Mouse (Mus musculus): ENCODE measurements around the gene Arhgap5. TPM values are rescaled to one million over a fixed set of nuclear protein-coding genes. Genes with fewer than 3 reads are reported as not detected.
A peak's percentile ranks its signal among the peaks of the same experiment; 100 is the strongest.

Gene Arhgap5
- polyA plus RNA-seq, 1 experiment from 2014 or later, result 58.0 TPM

DNA sequence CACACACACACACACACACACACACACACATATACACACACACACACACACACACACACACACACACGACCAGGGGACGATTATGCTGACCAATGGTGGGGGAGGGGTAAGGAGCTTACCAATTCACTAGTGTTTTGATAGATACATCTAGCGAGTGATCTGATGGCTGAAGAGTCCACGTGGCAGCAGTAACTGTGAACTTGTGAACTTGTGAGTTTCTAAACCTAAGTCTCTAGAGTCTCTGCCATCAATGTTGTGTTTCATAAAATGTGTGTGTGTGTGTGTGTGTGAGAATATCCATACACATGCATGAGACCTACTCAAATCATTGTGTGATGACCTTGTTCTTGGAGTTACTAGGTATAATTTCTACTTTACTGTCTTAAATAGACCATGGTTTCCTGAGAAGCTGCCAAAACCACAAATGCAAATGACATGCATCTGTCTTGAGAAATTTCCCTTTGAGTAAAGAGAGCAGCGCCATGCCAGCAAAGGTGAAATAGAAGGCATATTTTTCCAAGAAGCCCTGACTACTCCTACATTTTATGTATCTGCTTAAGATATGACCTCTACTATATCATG lies 21.7 kb upstream of the Arhgap5 start:
- H3K4me2 ChIP-seq (replicated peaks; ENCODE audit: low read depth, low read length), result no peak overlapping the region
- no peak overlapping the region for H3K4me3 ChIP-seq (ENCODE audit: low read depth, low read length)
- no peak overlapping the region for H3K27ac ChIP-seq (ENCODE audit: low read length)
- WGBS, result 81% methylated on average over 5 of the region's 5 CpGs
- H3K9ac ChIP-seq (replicated peaks; ENCODE audit: low read depth, low read length), result no peak overlapping the region
- H3K9me3 ChIP-seq (ENCODE audit: control insufficient read depth, low read depth, low read length), result no peaks in the 10 kb centered on the region
- ATAC-seq (ENCODE audit: insufficient number of reproducible peaks, insufficient read depth, low FRiP score, low read depth), result no peak
- H3K27me3 ChIP-seq (ENCODE audit: control insufficient read depth, insufficient read depth, low read length), result no peaks in the 10 kb centered on the region
- no peaks in the 10 kb centered on the region for H3K36me3 ChIP-seq (ENCODE audit: control insufficient read depth, insufficient read depth, low read length)
- H3K4me1 ChIP-seq (ENCODE audit: control insufficient read depth, insufficient read depth, low read length), result no peaks in the 10 kb centered on the region

GRCm38 (mm10) chr12:52483219-52483618 lies 20.6 kb upstream of the Arhgap5 start:
- Histone ChIP-seq H3K4me2 (replicated peaks; ENCODE audit: low read depth, low read length) (no peak overlapping the region), H3K27me3 (ENCODE audit: control insufficient read depth, insufficient read depth, low read length) (no peaks in the 10 kb centered on the region), H3K27ac (ENCODE audit: low read length) (no peak overlapping the region), H3K4me3 (ENCODE audit: low read depth, low read length) (no peak overlapping the region), H3K36me3 (ENCODE audit: control insufficient read depth, insufficient read depth, low read length) (no peaks in the 10 kb centered on the region), H3K4me1 (ENCODE audit: control insufficient read depth, insufficient read depth, low read length) (no peaks in the 10 kb centered on the region), H3K9ac (replicated peaks; ENCODE audit: low read depth, low read length) (no peak overlapping the region), H3K9me3 (ENCODE audit: control insufficient read depth, low read depth, low read length) (no peaks in the 10 kb centered on the region)
- ATAC-seq (ENCODE audit: insufficient number of reproducible peaks, insufficient read depth, low FRiP score, low read depth), result no peak
- WGBS, result 97% methylated on average over 9 of the region's 9 CpGs

GRCm38 (mm10) chr12:52488266-52488975 lies 15.4 kb upstream of the Arhgap5 start:
- ATAC-seq (ENCODE audit: insufficient number of reproducible peaks, insufficient read depth, low FRiP score, low read depth), result no peak
- Histone ChIP-seq H3K4me1 (ENCODE audit: control insufficient read depth, insufficient read depth, low read length) (no peaks in the 10 kb centered on the region), H3K36me3 (ENCODE audit: control insufficient read depth, insufficient read depth, low read length) (no peaks in the 10 kb centered on the region), H3K27ac (ENCODE audit: low read length) (no peak overlapping the region), H3K9ac (replicated peaks; ENCODE audit: low read depth, low read length) (no peak overlapping the region), H3K4me3 (ENCODE audit: low read depth, low read length) (no peak overlapping the region), H3K27me3 (ENCODE audit: control insufficient read depth, insufficient read depth, low read length) (no peaks in the 10 kb centered on the region), H3K4me2 (replicated peaks; ENCODE audit: low read depth, low read length) (no peak overlapping the region), H3K9me3 (ENCODE audit: control insufficient read depth, low read depth, low read length) (no peaks in the 10 kb centered on the region)
- WGBS, result 40% methylated on average over 15 of the region's 15 CpGs

- Histone ChIP-seq H3K36me3 (ENCODE audit: control insufficient read depth, insufficient read depth, low read length) (no peaks in the 10 kb centered on the region), H3K4me2 (replicated peaks; ENCODE audit: low read depth, low read length) (no peak overlapping the region), H3K27ac (ENCODE audit: low read length) (no peak overlapping the region), H3K9ac (replicated peaks; ENCODE audit: low read depth, low read length) (no peak overlapping the region), H3K4me3 (ENCODE audit: low read depth, low read length) (no peak overlapping the region), H3K27me3 (ENCODE audit: control insufficient read depth, insufficient read depth, low read length) (no peaks in the 10 kb centered on the region), H3K9me3 (ENCODE audit: control insufficient read depth, low read depth, low read length) (no peaks in the 10 kb centered on the region), H3K4me1 (ENCODE audit: control insufficient read depth, insufficient read depth, low read length) (no peaks in the 10 kb centered on the region)
- no peak for ATAC-seq (ENCODE audit: insufficient number of reproducible peaks, insufficient read depth, low FRiP score, low read depth)
- WGBS, result 30% methylated on average over 6 of the region's 6 CpGs
Measured at GRCm38 (mm10) chr12:52493281-52493681, 10.5 kb upstream of the Arhgap5 start.

GRCm38 (mm10) chr12:52497209-52497608 lies 6.6 kb upstream of the Arhgap5 start:
- ATAC-seq (ENCODE audit: insufficient number of reproducible peaks, insufficient read depth, low FRiP score, low read depth), result peak; percentile 65

DNA sequence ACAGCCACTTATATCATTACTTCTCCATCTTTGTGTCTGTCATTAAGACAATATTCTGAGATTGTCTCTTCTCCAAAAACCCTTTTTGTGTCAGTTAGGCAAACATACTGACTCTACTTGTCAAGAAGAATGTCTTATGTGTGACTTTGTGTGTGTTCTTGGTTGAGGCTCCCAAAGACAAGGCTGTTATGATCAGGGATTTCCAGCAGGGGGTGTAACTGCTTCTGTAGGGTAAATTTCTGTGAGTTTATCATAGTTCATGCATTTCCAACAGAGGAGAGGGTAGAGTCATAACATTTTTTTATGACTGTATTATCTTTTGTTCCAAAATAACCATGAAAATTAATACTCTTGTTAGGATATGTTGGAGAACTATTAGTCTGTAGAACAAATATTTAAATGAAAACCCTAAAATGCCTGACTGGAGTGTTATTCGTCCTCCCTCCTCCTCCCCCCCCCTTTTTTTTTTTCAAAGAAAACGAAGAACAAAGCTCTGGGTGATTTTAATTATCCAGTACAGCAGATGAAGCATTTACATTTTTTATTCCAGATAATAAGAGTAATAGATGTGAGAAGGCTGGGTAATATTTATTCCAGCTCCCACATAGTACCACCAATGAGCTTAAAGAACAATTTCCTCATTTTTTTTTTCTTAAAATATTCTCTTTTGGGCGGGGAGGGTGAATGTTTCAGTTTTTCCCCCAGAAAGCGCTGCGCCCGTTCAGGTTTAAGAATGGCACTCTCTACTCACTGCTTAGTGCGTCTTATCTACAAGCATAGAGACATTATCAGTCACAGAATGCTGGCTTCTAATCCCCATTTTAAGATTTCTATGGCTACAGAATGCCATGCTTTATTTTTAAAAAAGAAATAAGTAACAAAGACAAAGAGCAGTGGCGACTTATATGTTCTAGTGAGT lies 2.6 kb upstream of the Arhgap5 start:
- Histone ChIP-seq H3K4me2 (replicated peaks; ENCODE audit: low read depth, low read length) (no peak overlapping the region), H3K4me1 (ENCODE audit: control insufficient read depth, insufficient read depth, low read length) (0 out of 2 replicates have a peak, but pooled peaks cover 3% of the 10 kb centered on the region), H3K9ac (replicated peaks; ENCODE audit: low read depth, low read length) (no peak overlapping the region), H3K27me3 (ENCODE audit: control insufficient read depth, insufficient read depth, low read length) (no peaks in the 10 kb centered on the region), H3K36me3 (ENCODE audit: control insufficient read depth, insufficient read depth, low read length) (no peaks in the 10 kb centered on the region), H3K27ac (ENCODE audit: low read length) (no peak overlapping the region), H3K9me3 (ENCODE audit: control insufficient read depth, low read depth, low read length) (no peaks in the 10 kb centered on the region), H3K4me3 (ENCODE audit: low read depth, low read length) (no peak overlapping the region)
- no peak for ATAC-seq (ENCODE audit: insufficient number of reproducible peaks, insufficient read depth, low FRiP score, low read depth)
- 63% methylated on average over 8 of the region's 8 CpGs for WGBS

More at GRCm38 (mm10) chr12:52497209-52497608, 6.6 kb upstream of the Arhgap5 start:
- Histone ChIP-seq H3K4me3 (ENCODE audit: low read depth, low read length) (no peak overlapping the region), H3K4me1 (ENCODE audit: control insufficient read depth, insufficient read depth, low read length) (no peaks in the 10 kb centered on the region), H3K27me3 (ENCODE audit: control insufficient read depth, insufficient read depth, low read length) (no peaks in the 10 kb centered on the region), H3K36me3 (ENCODE audit: control insufficient read depth, insufficient read depth, low read length) (no peaks in the 10 kb centered on the region), H3K4me2 (replicated peaks; ENCODE audit: low read depth, low read length) (no peak overlapping the region), H3K27ac (ENCODE audit: low read length) (no peak overlapping the region), H3K9ac (replicated peaks; ENCODE audit: low read depth, low read length) (no peak overlapping the region), H3K9me3 (ENCODE audit: control insufficient read depth, low read depth, low read length) (no peaks in the 10 kb centered on the region)
- WGBS, result 61% methylated on average over 3 of the region's 3 CpGs

DNA sequence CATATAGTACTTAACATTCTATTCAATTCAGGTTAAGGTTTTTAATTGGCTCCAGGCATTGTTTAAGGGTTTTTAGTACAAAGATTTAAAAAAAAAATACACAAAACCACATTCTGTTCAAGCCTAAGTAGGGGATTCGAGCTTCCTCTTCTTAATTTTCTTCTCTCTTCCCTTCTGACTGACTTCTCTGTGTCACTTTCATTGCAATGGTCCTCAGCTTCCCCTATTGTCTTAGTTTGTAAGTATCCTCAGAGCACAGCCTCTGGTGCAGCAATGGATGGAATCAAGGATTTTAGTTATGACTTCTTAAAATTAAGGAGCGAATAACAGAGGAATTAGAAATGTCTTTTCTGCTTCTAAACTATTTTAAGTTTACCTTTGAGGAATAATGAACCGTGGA lies 1.6 kb upstream of the Arhgap5 start:
- Histone ChIP-seq H3K27ac (ENCODE audit: low read length) (no peak overlapping the region), H3K4me1 (ENCODE audit: control insufficient read depth, insufficient read depth, low read length) (0 out of 2 replicates have a peak, but pooled peaks cover 3% of the 10 kb centered on the region), H3K9ac (replicated peaks; ENCODE audit: low read depth, low read length) (no peak overlapping the region), H3K4me3 (ENCODE audit: low read depth, low read length) (no peak overlapping the region), H3K36me3 (ENCODE audit: control insufficient read depth, insufficient read depth, low read length) (no peaks in the 10 kb centered on the region), H3K27me3 (ENCODE audit: control insufficient read depth, insufficient read depth, low read length) (no peaks in the 10 kb centered on the region), H3K4me2 (replicated peaks; ENCODE audit: low read depth, low read length) (no peak overlapping the region; the same call in 1 of the 2 replicates), H3K9me3 (ENCODE audit: control insufficient read depth, low read depth, low read length) (no peaks in the 10 kb centered on the region)
- ATAC-seq (ENCODE audit: insufficient number of reproducible peaks, insufficient read depth, low FRiP score, low read depth), result no peak
- 64% methylated on average over 3 of the region's 3 CpGs for WGBS

GRCm38 (mm10) chr12:52503131-52503455 lies 679 bp upstream of the Arhgap5 start:
- 1% methylated on average over 13 of the region's 13 CpGs for WGBS
- 0 out of 2 replicates have a peak, but pooled peaks cover 3% of the 10 kb centered on the region for H3K4me1 ChIP-seq (ENCODE audit: control insufficient read depth, insufficient read depth, low read length)
- no peaks in the 10 kb centered on the region for H3K27me3 ChIP-seq (ENCODE audit: control insufficient read depth, insufficient read depth, low read length)
- peak overlapping the region; percentile 99 for H3K4me3 ChIP-seq (ENCODE audit: low read depth, low read length)
- peak overlapping the region; percentile 62 for H3K4me2 ChIP-seq (replicated peaks; ENCODE audit: low read depth, low read length)
- ATAC-seq (ENCODE audit: insufficient number of reproducible peaks, insufficient read depth, low FRiP score, low read depth), result peak; percentile 56; the same call in 1 of the 2 replicates
- peak overlapping the region; percentile 47 for H3K9ac ChIP-seq (replicated peaks; ENCODE audit: low read depth, low read length)
- H3K9me3 ChIP-seq (ENCODE audit: control insufficient read depth, low read depth, low read length), result no peaks in the 10 kb centered on the region
- no peaks in the 10 kb centered on the region for H3K36me3 ChIP-seq (ENCODE audit: control insufficient read depth, insufficient read depth, low read length)
- H3K27ac ChIP-seq (ENCODE audit: low read length), result peak overlapping the region; percentile 98
